Mouse (Mus musculus): ENCODE measurements around the gene Mlh1.

DNA sequence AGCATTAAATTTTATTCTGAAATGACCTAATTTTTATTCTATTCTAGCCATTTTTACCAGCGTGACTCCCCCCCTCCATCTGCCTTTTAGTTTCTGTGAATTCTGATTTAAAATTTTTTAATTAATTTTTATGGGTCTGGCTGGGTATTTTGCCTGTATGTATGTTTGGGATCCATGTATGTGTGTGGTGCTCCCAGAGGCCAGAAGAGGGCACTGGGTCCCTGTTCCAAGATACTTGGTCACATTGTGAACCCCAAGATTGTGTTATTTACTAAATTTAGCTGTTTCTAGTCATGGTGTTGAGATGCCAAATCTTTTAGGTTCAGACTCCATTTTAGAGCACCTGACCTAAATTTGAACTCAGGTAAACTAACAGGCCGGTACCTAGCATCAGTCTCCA lies 14.9 kb upstream of the Mlh1 start:
- no peak for TF ChIP-seq POLR2A (IDR thresholded peaks at IDR 0.05; ENCODE audit: insufficient read depth, low read depth, low read length)
- no peak for TF ChIP-seq CTCF (IDR thresholded peaks at IDR 0.05; ENCODE audit: insufficient read depth, low read depth, low read length)

Measured in olfactory bulb, adult 2 months (tissue).